Mouse (Mus musculus) MEL (cell line): ENCODE data around the gene Hsp90ab1.

Experiments used
- CHD2 ChIP-seq: IDR thresholded peaks from 2 replicates; pipeline ENCODE4 v1.6.1; 2011; ENCODE audit warnings: low read length, improper control_type of control experiment
- CTCF ChIP-seq, 3 experiments: IDR thresholded peaks in 2 of 3; conservative IDR thresholded peaks in 1 of 3; 2 replicates each; pipeline ENCODE4 v1.5.1; 2011 to 2012; ENCODE audit warnings: low read length in 3 of 3, low read depth in 2 of 3, mild to moderate bottlenecking in 2 of 3, improper control_type of control experiment in 1 of 3, inconsistent platforms in 1 of 3, mixed read lengths in 1 of 3, moderate library complexity in 1 of 3; ENCODE audit not compliant: control insufficient read depth in 1 of 3, insufficient read depth in 1 of 3, poor library complexity in 1 of 3, severe bottlenecking in 1 of 3
- E2F4 ChIP-seq: IDR thresholded peaks from 2 replicates; pipeline ENCODE4 v1.6.1; 2011; ENCODE audit warnings: low read depth, low read length, improper control_type of control experiment, borderline replicate concordance
- ELF1 ChIP-seq: IDR thresholded peaks from 2 replicates; pipeline ENCODE4 v1.6.1; 2014; ENCODE audit warnings: low read depth, mild to moderate bottlenecking, inconsistent platforms, low read length, improper control_type of control experiment, moderate library complexity
- EP300 ChIP-seq, 2 experiments: IDR thresholded peaks; 2 replicates each; pipeline ENCODE4 v1.6.1; 2011; ENCODE audit warnings: improper control_type of control experiment in 2 of 2, low read length in 2 of 2, low read depth in 1 of 2, mild to moderate bottlenecking in 1 of 2
- GABPA ChIP-seq: IDR thresholded peaks from 2 replicates; pipeline ENCODE4 v1.6.1; 2012; ENCODE audit warnings: low read depth, mild to moderate bottlenecking, inconsistent platforms, low read length, improper control_type of control experiment, moderate library complexity
- HCFC1 ChIP-seq: IDR thresholded peaks from 2 replicates; pipeline ENCODE4 v1.6.1; 2012; ENCODE audit warnings: low read depth, mild to moderate bottlenecking, inconsistent platforms, low read length, improper control_type of control experiment, moderate library complexity
- KAT2A ChIP-seq: conservative IDR thresholded peaks from 2 replicates; pipeline ENCODE4 v1.6.1; 2012; ENCODE audit warnings: low read depth, low read length, improper control_type of control experiment, inconsistent platforms
- MAX ChIP-seq: IDR thresholded peaks from 2 replicates; pipeline ENCODE4 v1.6.1; 2011; ENCODE audit warnings: low read length, improper control_type of control experiment
- MEF2A ChIP-seq: IDR thresholded peaks from 2 replicates; pipeline ENCODE4 v1.6.1; 2014; ENCODE audit warnings: low read depth, mild to moderate bottlenecking, inconsistent platforms, low read length, improper control_type of control experiment; ENCODE audit not compliant: poor library complexity, insufficient replicate concordance, severe bottlenecking; ENCODE audit errors: extremely low read depth
- POLR2A ChIP-seq, 2 experiments: IDR thresholded peaks; 2 replicates each; pipeline ENCODE4 v1.6.1; 2011 to 2012; ENCODE audit warnings: low read length in 2 of 2, mild to moderate bottlenecking in 2 of 2, control low read depth in 1 of 2, improper control_type of control experiment in 1 of 2, low read depth in 1 of 2, moderate library complexity in 1 of 2; ENCODE audit not compliant: control insufficient read depth in 1 of 2, insufficient read depth in 1 of 2, poor library complexity in 1 of 2
- RCOR1 ChIP-seq: IDR thresholded peaks from 2 replicates; pipeline ENCODE4 v1.6.1; 2012; ENCODE audit warnings: low read depth, mild to moderate bottlenecking, inconsistent platforms, low read length, improper control_type of control experiment
- SIN3A ChIP-seq: IDR thresholded peaks from 2 replicates; pipeline ENCODE4 v1.6.1; 2012; ENCODE audit warnings: low read length, improper control_type of control experiment, inconsistent platforms

DNA sequence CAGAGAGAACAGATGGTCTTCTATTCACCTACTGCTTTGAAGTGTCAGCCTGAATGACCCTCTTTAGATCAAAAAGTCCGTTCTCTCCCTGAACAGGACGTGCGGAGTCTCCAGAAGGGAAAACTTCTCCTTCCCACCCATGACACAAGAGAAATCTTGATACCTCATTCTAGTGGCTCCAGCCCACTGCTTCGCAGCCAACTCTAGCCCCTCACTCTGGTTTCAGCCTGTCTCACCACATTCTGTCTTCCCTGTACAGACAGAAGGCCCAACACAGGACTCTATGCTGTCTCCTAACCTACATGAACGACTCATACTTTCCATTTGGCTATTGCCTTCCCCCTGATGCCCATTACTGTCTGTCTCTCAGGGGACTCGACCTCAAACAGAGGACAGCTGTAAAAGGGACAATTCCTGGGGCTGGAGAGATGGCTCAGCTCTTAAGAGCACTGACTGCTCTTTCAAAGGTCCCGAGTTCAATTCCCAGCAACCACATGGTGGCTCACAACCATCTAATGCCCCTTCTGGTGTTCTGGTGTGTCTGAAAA is 21.7 kb downstream of the Hsp90ab1 start:
- TF ChIP-seq MEF2A (no peak), EP300 (IDR thresholded peaks at IDR 0.05; ENCODE audit: low read depth in 1 of 2, low read length in 2 of 2) (no peak), GABPA (no peak), KAT2A (no peak), E2F4 (no peak), CHD2 (no peak), CTCF (IDR thresholded peaks at IDR 0.05 in 2 of 3, conservative IDR thresholded peaks at IDR 0.05 in 1 of 3; ENCODE audit: control insufficient read depth in 1 of 3, insufficient read depth in 1 of 3, low read depth in 2 of 3, low read length in 3 of 3, poor library complexity in 1 of 3, severe bottlenecking in 1 of 3) (no peak), HCFC1 (no peak), POLR2A (IDR thresholded peaks at IDR 0.05; ENCODE audit: control insufficient read depth in 1 of 2, insufficient read depth in 1 of 2, low read depth in 1 of 2, low read length in 2 of 2, poor library complexity in 1 of 2) (no peak), MAX (no peak), RCOR1 (no peak), SIN3A (no peak), ELF1 (no peak)
